Comparison of ENCODE assay signal across 9 mouse cellular contexts in genomic region chr3:79181248-79181991, GRCm38 (mm10).
DNase-seq lines count a peak whose midpoint lies in the region; ATAC-seq lines count a peak whose summit lies in the region.
"Had no signal": no experiment of that assay in that cellular context is flagged by ENCODE, and none has a peak within 500 bp of the region (broad histone marks: within the 10 kb centered on the region; RNA-seq: fewer than 3 reads in every experiment).

No protein-coding gene starts in this region.

- H3K36me3 ChIP-seq in erythroblast, embryonic 14.5 days (ENCODE audit: control insufficient read depth): no peaks in the 10 kb centered on the region
- no peaks in the 10 kb centered on the region for H3K36me3 ChIP-seq in heart, embryonic 10.5 days
- no peaks in the 10 kb centered on the region for H3K36me3 ChIP-seq in splenic B cell, adult 2 months (ENCODE audit: control insufficient read depth, insufficient read depth, low read length, poor library complexity, severe bottlenecking)

- peak overlapping the region; percentile 6 for H3K4me3 ChIP-seq in erythroblast, embryonic 14.5 days (replicated peaks)
- peak overlapping the region; percentile 44 for H3K4me3 ChIP-seq in heart, embryonic 10.5 days

- no peaks in the 10 kb centered on the region for H3K27me3 ChIP-seq in erythroblast, embryonic 14.5 days (ENCODE audit: control insufficient read depth)
- H3K27me3 ChIP-seq in heart, embryonic 10.5 days (ENCODE audit: insufficient read depth, poor library complexity, severe bottlenecking): no peaks in the 10 kb centered on the region
- H3K27me3 ChIP-seq in splenic B cell, adult 2 months (ENCODE audit: control insufficient read depth, insufficient read depth, low read length, poor library complexity, severe bottlenecking): no peaks in the 10 kb centered on the region
- H3K27me3 ChIP-seq: CH12.LX had no signal

- H3K4me1 ChIP-seq in erythroblast, embryonic 14.5 days (ENCODE audit: control insufficient read depth): no peaks in the 10 kb centered on the region; the same call in 1 of the 2 replicates
- peaks cover 59% of the 10 kb centered on the region for H3K4me1 ChIP-seq in heart, embryonic 10.5 days

- peak; percentile 49 for DNase-seq in embryo, embryonic 10.5 days (ENCODE audit: low spot score)
- peak; percentile 88 for DNase-seq in heart, embryonic 10.5 days (ENCODE audit: low spot score)
- DNase-seq in kidney, adult 9 months: peak; percentile 79
- DNase-seq in lung, postnatal 14 days: peak; percentile 78
- peak; percentile 42 for DNase-seq in splenic B cell, adult 2 months (ENCODE audit: low read depth, low spot score)
- no peak for DNase-seq in spleen, postnatal 14 days (ENCODE audit: low spot score in 2 of 2)

- ATAC-seq in erythroblast, adult 5-6 weeks (replicated peaks; ENCODE audit: low FRiP score, poor library complexity, severe bottlenecking): no peak

- WGBS in heart, embryonic 10.5 days: 38% methylated on average over 24 of the region's 24 CpGs

- no peaks in the 10 kb centered on the region for H3K9me3 ChIP-seq in erythroblast, embryonic 14.5 days (ENCODE audit: control insufficient read depth, low read length)
- H3K9me3 ChIP-seq in heart, embryonic 10.5 days: no peaks in the 10 kb centered on the region

- peak overlapping the region; percentile 84 for H3K27ac ChIP-seq in heart, embryonic 10.5 days

Comparison
In these comparisons a context has a peak if more than half of its experiments do, and no peak if none do; other contexts are left out.
1. DNase-seq: peak in embryo, embryonic 10.5 days (single experiment), heart, embryonic 10.5 days (single experiment), kidney, adult 9 months (single experiment), lung, postnatal 14 days (single experiment) and splenic B cell, adult 2 months (single experiment); none in spleen, postnatal 14 days (0 of 2).